Mouse (Mus musculus) heart, postnatal 0 days (tissue): ENCODE results near the gene Kdm5b. TPM values are rescaled to one million over a fixed set of nuclear protein-coding genes. Genes with fewer than 3 reads are reported as not detected.
A peak's percentile ranks its signal among the peaks of the same experiment; 100 is the strongest.
"Not testable (repeated sequence)": the region's sequence is repeated elsewhere in the genome, so short reads cannot be mapped to it uniquely, and the experiment has no call there.

Experiments used
- ATAC-seq: fragments of 200-750 bp; cut with Nextera tagmentation; 2 replicates; pipeline ENCODE4 v1.8.0; 2017; ENCODE audit warnings: low read depth, moderate number of reproducible peaks, moderate library complexity; ENCODE audit not compliant: insufficient read depth
- DNase-seq: peaks from one replicate; pipeline ENCODE4 v3.0.0-alpha.2; 2016; ENCODE audit warnings: low spot score
- H3K27ac ChIP-seq: fragments of 300-500 bp; sonication (generic); 2 replicates; pipeline ENCODE4 v1.5.1; 2014; ENCODE audit warnings: low read depth, mild to moderate bottlenecking
- H3K27me3 ChIP-seq: fragments of 300-500 bp; sonication (generic); 2 replicates; pipeline ENCODE4 v1.6.1; 2014; ENCODE audit warnings: low read length, mixed read lengths; ENCODE audit not compliant: control insufficient read depth, insufficient read depth
- H3K36me3 ChIP-seq: fragments of 300-500 bp; sonication (generic); replicated peaks from 2 replicates; pipeline ENCODE4 v1.6.1; 2014; ENCODE audit warnings: low read length, mixed read lengths; ENCODE audit not compliant: control insufficient read depth, insufficient read depth
- H3K4me1 ChIP-seq: fragments of 300-500 bp; sonication (generic); 2 replicates; pipeline ENCODE4 v1.6.1; 2014; ENCODE audit warnings: antibody characterized with exemption; ENCODE audit not compliant: control insufficient read depth, insufficient read depth
- H3K4me2 ChIP-seq: fragments of 300-500 bp; sonication (generic); 2 replicates; pipeline ENCODE4 v1.6.1; 2014; ENCODE audit warnings: low read depth, mild to moderate bottlenecking, low read length, moderate library complexity
- H3K4me3 ChIP-seq: fragments of 300-500 bp; sonication (generic); 2 replicates; pipeline ENCODE4 v1.5.1; 2014; ENCODE audit warnings: low read depth, low read length
- H3K9ac ChIP-seq: fragments of 300-500 bp; sonication (generic); replicated peaks from 2 replicates; pipeline ENCODE4 v1.6.1; 2014; ENCODE audit warnings: low read depth, low read length, mixed read lengths
- H3K9me3 ChIP-seq: fragments of 300-500 bp; sonication (generic); replicated peaks from 2 replicates; pipeline ENCODE4 v1.6.1; 2016; ENCODE audit warnings: low read length; ENCODE audit not compliant: control insufficient read depth
- CTCF ChIP-seq: IDR thresholded peaks from 2 replicates; pipeline ENCODE4 v1.5.1; 2016; ENCODE audit warnings: antibody characterized with exemption, control low read depth, low read depth
- EP300 ChIP-seq: IDR thresholded peaks from 2 replicates; pipeline ENCODE4 v1.6.1; 2016; ENCODE audit warnings: antibody characterized with exemption, low read depth
- WGBS: fragments of 180-500 bp; shearing (Covaris S2); extraction: QIAGEN DNeasy Blood & Tissue Kit; methylation state at CpG from one replicate; pipeline ENCODE4 v1.1.7; 2014; 5-methylcytosine and 5-hydroxymethylcytosine counted together
- polyA plus RNA-seq: library from polyadenylated mRNA; unstranded; fragments of >200 nt; fragmentation: Nextera tagmentation; extraction: Ambion mirVana; gene quantifications from 2 replicates; pipeline ENCODE4 v1.2.1, GENCODE M21; 2015
- total RNA-seq: library from RNA; depleted of rRNA; stranded (reverse); fragments of >200 nt; gene quantifications from 2 replicates; pipeline ENCODE4 v1.2.3, GENCODE M21; 2014; ENCODE audit warnings: low replicate concordance

Gene Kdm5b
- total and polyA plus RNA-seq, 2 experiments from 2014 or later: 19.0 to 30.1 TPM

- 42% methylated on average over 2 of the region's 2 CpGs for WGBS
- no peaks in the 10 kb centered on the region for H3K4me1 ChIP-seq
- peak overlapping the region; percentile 7; the same call in 1 of the 2 replicates for H3K27ac ChIP-seq
- no peak overlapping the region for H3K4me3 ChIP-seq
- no peak overlapping the region for H3K9ac ChIP-seq
- no peak for TF ChIP-seq EP300
- no peak for TF ChIP-seq CTCF
- no peaks in the 10 kb centered on the region for H3K36me3 ChIP-seq
- H3K27me3 ChIP-seq: peaks cover 3% of the 10 kb centered on the region; the same call in 1 of the 2 replicates
- H3K9me3 ChIP-seq: no peaks in the 10 kb centered on the region
- DNase-seq (peak; percentile 6), ATAC-seq (peak; percentile 32; the same call in 1 of the 2 replicates)
- no peak overlapping the region for H3K4me2 ChIP-seq
Observed at GRCm38 (mm10) chr1:134515891-134516290, 44.1 kb upstream of the Kdm5b start.

- H3K4me1 ChIP-seq: no peaks in the 10 kb centered on the region
- WGBS: 30% methylated on average over 4 of the region's 4 CpGs
- DNase-seq (peak; percentile 58), ATAC-seq (peak; percentile 37; the same call in 1 of the 2 replicates)
- no peaks in the 10 kb centered on the region for H3K36me3 ChIP-seq
- TF ChIP-seq CTCF: no peak
- no peak for TF ChIP-seq EP300
- H3K9ac ChIP-seq: no peak overlapping the region
- no peak overlapping the region for H3K4me2 ChIP-seq
- no peaks in the 10 kb centered on the region for H3K9me3 ChIP-seq
- peaks cover 3% of the 10 kb centered on the region; the same call in 1 of the 2 replicates for H3K27me3 ChIP-seq
- H3K4me3 ChIP-seq: no peak overlapping the region
- H3K27ac ChIP-seq: peak overlapping the region; percentile 7; the same call in 1 of the 2 replicates
Observed at GRCm38 (mm10) chr1:134516491-134517198, 43.3 kb upstream of the Kdm5b start.

DNA sequence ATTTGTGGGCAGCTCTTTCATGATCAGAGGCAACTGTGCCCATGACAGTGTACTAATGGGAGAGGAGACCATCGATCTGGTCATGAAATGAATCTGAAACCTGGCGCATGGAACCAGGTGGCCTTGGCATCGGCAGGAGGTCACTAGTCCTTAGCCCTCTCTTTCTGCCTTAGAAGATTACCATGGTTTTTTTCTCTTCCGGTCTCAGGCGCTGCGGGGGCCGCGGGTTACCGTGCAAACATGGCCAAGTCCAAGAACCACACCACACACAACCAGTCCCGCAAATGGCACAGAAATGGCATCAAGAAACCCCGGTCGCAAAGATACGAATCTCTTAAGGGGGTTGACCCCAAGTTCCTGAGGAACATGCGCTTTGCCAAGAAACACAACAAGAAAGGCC lies 42.1 kb upstream of the Kdm5b start:
- 88% methylated on average over 14 of the region's 14 CpGs for WGBS
- ATAC-seq: not testable (repeated sequence)

DNA sequence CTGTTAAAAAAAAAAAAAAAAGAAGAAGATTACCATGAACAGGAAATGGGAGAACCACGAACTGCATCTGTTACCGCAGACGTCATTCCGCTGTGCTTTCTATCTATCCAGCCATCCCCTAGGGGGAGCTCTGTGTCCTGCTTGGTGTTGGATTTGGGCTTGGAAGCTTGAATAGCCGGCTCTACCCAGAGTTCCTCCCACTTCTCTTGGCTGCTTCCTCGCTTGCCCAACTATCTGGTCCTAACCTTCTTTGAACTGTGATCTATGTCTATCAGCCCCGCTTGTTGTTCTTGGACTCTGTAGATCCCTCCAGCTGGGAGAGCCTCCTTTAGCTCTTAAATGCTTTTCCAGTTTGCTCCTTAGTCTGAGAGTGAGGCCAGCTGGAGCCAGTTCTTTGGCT lies 41.3 kb upstream of the Kdm5b start:
- H3K4me1 ChIP-seq: no peaks in the 10 kb centered on the region
- TF ChIP-seq CTCF (peak; percentile 87), EP300 (no peak)
- H3K36me3 ChIP-seq: no peaks in the 10 kb centered on the region
- WGBS: 2% methylated on average over 7 of the region's 7 CpGs
- no peak overlapping the region for H3K4me3 ChIP-seq
- H3K27ac ChIP-seq: no peak overlapping the region
- H3K9me3 ChIP-seq: no peaks in the 10 kb centered on the region
- no peaks in the 10 kb centered on the region for H3K27me3 ChIP-seq
- no peak overlapping the region for H3K4me2 ChIP-seq
- H3K9ac ChIP-seq: no peak overlapping the region
- ATAC-seq: peak; percentile 78
- peak; percentile 91 for DNase-seq

More for the DNA sequence above, 42.1 kb upstream of the Kdm5b start:
- H3K4me2 ChIP-seq, H3K9ac ChIP-seq, H3K4me1 ChIP-seq, DNase-seq, H3K4me3 ChIP-seq, H3K27me3 ChIP-seq, H3K27ac ChIP-seq, H3K9me3 ChIP-seq, H3K36me3 ChIP-seq: not testable (repeated sequence)

DNA sequence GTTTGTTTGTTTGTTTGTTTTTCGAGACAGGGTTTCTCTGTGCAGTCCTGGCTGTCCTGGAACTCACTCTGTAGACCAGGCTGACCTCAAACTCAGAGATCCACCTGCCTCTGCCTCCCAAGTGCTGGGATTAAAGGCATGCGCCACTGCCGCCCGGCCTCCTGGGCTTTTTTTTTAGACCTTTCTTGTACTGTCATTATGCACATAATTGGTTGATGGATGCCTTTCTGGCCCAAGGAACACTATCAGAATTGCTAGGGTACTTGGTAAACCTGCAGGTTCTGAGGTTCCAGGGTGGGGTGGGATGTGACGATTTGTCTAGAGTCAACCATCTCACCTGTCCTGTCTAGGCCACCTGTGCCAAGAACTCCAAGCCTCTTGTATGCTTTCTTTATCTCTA lies 40.8 kb upstream of the Kdm5b start:
- ATAC-seq, H3K27ac ChIP-seq, H3K9me3 ChIP-seq, H3K4me2 ChIP-seq, DNase-seq, H3K4me1 ChIP-seq, H3K9ac ChIP-seq, H3K36me3 ChIP-seq, H3K4me3 ChIP-seq, H3K27me3 ChIP-seq: not testable (repeated sequence)
- 80% methylated on average over 5 of the region's 5 CpGs for WGBS
